Mouse (Mus musculus) B cell, adult 2 months (primary cell): Measurements from ENCODE around the gene Olfr705.
"Not testable (repeated sequence)": the region's sequence is repeated elsewhere in the genome, so short reads cannot be mapped to it uniquely, and the experiment has no call there.

Source experiments
- DNase-seq, 2 experiments: peaks; one replicate each; pipeline ENCODE4 v3.0.0; 2022

Gene Olfr705

DNA sequence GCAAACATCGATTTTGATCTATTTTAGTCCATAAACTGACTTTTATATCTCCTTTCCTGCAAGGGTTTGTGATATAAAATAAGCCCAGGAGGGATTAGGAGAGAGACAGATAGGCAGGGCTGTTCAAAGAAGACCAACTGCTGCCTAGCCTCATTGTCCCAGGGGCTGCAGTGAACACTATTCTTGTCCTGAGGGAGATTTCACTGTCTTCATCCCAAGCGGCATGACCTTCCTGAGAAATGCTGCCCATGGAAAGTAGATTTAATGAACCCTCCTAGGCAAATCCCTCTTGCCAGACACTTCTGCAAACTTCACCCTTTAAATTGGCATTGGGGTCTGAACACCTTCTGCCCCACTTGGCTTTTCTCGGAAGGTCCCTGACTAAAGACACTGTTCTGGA lies at the start of gene Olfr705:
Olfr705 (minus strand) TSS at position 101 of the 400 bp plus-strand sequence.
- DNase-seq: no peak

- DNase-seq: not testable (repeated sequence)
Observed at GRCm38 (mm10) chr7:106920961-106921360, 44.3 kb upstream of the Olfr705 start.

- no peak for DNase-seq
Observed at GRCm38 (mm10) chr7:106907676-106908075, 31.0 kb upstream of the Olfr705 start, which contains the start of gene Olfr1532-ps1. TSS of gene Olfr1532-ps1 (plus strand) at chr7:106908001.

- not testable (repeated sequence) for DNase-seq
Observed at GRCm38 (mm10) chr7:106901141-106901540, 24.4 kb upstream of the Olfr705 start, which contains the start of gene Olfr707. TSS of gene Olfr707 (minus strand) at chr7:106901241.

- DNase-seq: no peak
Observed at GRCm38 (mm10) chr7:106888062-106888461, 11.4 kb upstream of the Olfr705 start, which contains the start of gene Olfr706. TSS of gene Olfr706 (minus strand) at chr7:106888162.

GRCm38 (mm10) chr7:106862885-106863284 lies 13.8 kb downstream of the Olfr705 start, which contains the start of gene Olfr704:
TSS of gene Olfr704 (plus strand) at chr7:106863185.
- DNase-seq: no peak

DNA sequence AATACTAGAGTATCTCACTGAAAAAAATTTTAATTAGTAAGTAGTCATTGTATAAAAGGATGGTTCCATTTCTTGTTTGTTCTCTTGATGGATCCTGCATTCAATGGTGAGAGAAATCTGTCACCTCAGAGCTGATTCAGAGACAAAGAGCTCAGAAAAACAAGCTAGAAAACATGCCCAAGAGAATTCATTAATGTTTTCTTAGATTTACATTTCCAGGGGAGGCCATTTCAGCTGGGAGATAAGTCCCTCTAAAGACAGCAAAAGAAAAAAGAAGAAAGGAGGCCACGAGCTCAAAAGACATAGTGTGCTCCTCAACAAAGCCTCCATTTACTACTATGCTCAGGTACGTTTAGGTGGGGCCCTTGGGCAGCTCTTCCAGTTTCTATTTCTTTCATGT lies 33.6 kb downstream of the Olfr705 start, which contains the start of gene Olfr703:
Olfr703 (plus strand) TSS at position 301 of the 400 bp plus-strand sequence.
- DNase-seq: no peak

- no peak for DNase-seq
Observed at GRCm38 (mm10) chr7:106833793-106834192, 42.9 kb downstream of the Olfr705 start, which contains the start of gene Olfr702. TSS of gene Olfr702 (minus strand) at chr7:106833893.
